Mouse (Mus musculus): Measurements from ENCODE around the gene Cpm. TPM values are rescaled to one million over a fixed set of nuclear protein-coding genes. Genes with fewer than 3 reads are reported as not detected.
A peak's percentile ranks its signal among the peaks of the same experiment; 100 is the strongest.

Cpm gene
- polyA plus RNA-seq, 2 experiments = 3.9 to 9.1 TPM

DNA sequence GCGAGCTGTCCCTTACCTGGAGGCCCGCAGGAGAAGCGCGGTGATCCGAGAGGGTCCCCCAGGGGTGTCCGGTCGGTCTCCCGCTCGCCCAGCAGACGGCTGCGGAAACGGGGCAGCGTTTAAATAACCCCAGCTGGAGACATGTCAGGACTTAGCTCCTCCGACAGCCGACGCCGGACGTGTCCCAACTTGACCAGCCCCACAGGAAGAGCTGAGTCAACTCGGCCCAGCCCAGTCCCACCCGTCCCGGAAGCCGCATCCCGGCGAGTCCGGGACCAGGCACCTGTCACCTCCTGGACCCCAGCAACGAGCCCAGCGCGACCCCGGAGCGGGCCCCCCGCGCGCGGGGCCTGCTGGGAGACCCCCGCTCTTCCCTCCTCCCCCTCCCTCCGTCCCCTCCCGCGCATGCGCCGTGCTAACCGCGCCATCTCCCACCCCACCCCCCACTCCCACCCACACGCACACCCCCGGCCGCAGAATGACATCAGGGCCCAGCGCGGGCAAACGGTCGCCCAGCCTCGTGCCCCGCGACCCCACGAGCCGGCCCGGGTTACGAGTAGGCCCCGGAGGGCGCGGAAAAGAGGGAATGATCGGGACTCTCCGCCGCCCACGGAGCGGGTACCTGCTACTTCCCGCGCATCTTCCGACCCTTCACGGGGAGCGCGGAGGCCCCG, 80.8 kb downstream of the Cpm start:
- no peaks in the 10 kb centered on the region for H3K27me3 ChIP-seq (ENCODE audit: control insufficient read depth, insufficient read depth, low read length)
- DNase-seq (ENCODE audit: low read depth in 3 of 3, low spot score in 3 of 3) (peak; percentile 57 to 62 (median 59)), ATAC-seq (ENCODE audit: insufficient read depth) (peak; percentile 72)
- H3K36me3 ChIP-seq (replicated peaks; ENCODE audit: control insufficient read depth, insufficient read depth, low read depth) = peaks cover 18% of the 10 kb centered on the region
- TF ChIP-seq CTCF (IDR thresholded peaks at IDR 0.05; ENCODE audit: low read depth) (no peak), EP300 (IDR thresholded peaks at IDR 0.05; ENCODE audit: low read depth) (no peak)
- H3K9ac ChIP-seq (replicated peaks) = peak overlapping the region; percentile 97
- no peaks in the 10 kb centered on the region for H3K9me3 ChIP-seq (ENCODE audit: control insufficient read depth, low read length)
- H3K4me3 ChIP-seq (ENCODE audit: insufficient read depth in 1 of 2, low read depth in 2 of 2, low read length in 2 of 2) = peak overlapping the region; percentile 76 to 94
- peaks cover 0 to 9% of the 10 kb centered on the region in 2 experiments; a peak in 3 of 4 replicates for H3K4me1 ChIP-seq (replicated peaks; ENCODE audit: control insufficient read depth in 2 of 2, insufficient read depth in 2 of 2, low read length in 1 of 2)
- WGBS (ENCODE audit: insufficient replicate concordance) = under 1% methylated on average over 60 of the region's 71 CpGs
- H3K4me2 ChIP-seq (ENCODE audit: low read depth) = peak overlapping the region; percentile 77
- peak overlapping the region; percentile 79 for H3K27ac ChIP-seq

- Histone ChIP-seq H3K9me3 (ENCODE audit: control insufficient read depth, low read length) (no peaks in the 10 kb centered on the region), H3K27ac (peak within 1 kb of the TSS; percentile 79), H3K4me3 (ENCODE audit: insufficient read depth in 1 of 2, low read depth in 2 of 2, low read length in 2 of 2) (peak within 1 kb of the TSS; percentile 76 to 94), H3K9ac (replicated peaks) (peak within 1 kb of the TSS; percentile 97), H3K27me3 (ENCODE audit: control insufficient read depth, insufficient read depth, low read length) (no peaks in the 10 kb centered on the region), H3K36me3 (replicated peaks; ENCODE audit: control insufficient read depth, insufficient read depth, low read depth) (peaks cover 12% of the 10 kb centered on the region), H3K4me1 (replicated peaks; ENCODE audit: control insufficient read depth in 2 of 2, insufficient read depth in 2 of 2, low read length in 1 of 2) (peaks cover 0 to 9% of the 10 kb centered on the region in 2 experiments; a peak in 3 of 4 replicates), H3K4me2 (ENCODE audit: low read depth) (peak within 1 kb of the TSS; percentile 77)
- TF ChIP-seq CTCF (IDR thresholded peaks at IDR 0.05; ENCODE audit: low read depth) = peak; percentile 83
- TF ChIP-seq EP300 (IDR thresholded peaks at IDR 0.05; ENCODE audit: low read depth) = no peak
- 1% methylated on average over 51 of the region's 52 CpGs for WGBS (ENCODE audit: insufficient replicate concordance)
- ATAC-seq (ENCODE audit: insufficient read depth) = peak; percentile 94
- DNase-seq (ENCODE audit: low read depth in 3 of 3, low spot score in 3 of 3) = peak; percentile 88
These were observed 81.4 kb downstream of the Cpm start, which contains the start of gene Mdm2 for GRCm38 (mm10) chr10:117710604-117711141. TSS of gene Mdm2 (minus strand) at chr10:117710758.

- H3K4me2 ChIP-seq (ENCODE audit: low read depth) = peak overlapping the region; percentile 73
- TF ChIP-seq EP300 (IDR thresholded peaks at IDR 0.05; ENCODE audit: low read depth) = no peak
- no peak for TF ChIP-seq CTCF (IDR thresholded peaks at IDR 0.05; ENCODE audit: low read depth)
- ATAC-seq (ENCODE audit: insufficient read depth) = no peak
- H3K27ac ChIP-seq = no peak overlapping the region
- no peaks in the 10 kb centered on the region for H3K9me3 ChIP-seq (ENCODE audit: control insufficient read depth, low read length)
- DNase-seq (ENCODE audit: low read depth in 3 of 3, low spot score in 3 of 3) = no peak
- peaks cover 11% of the 10 kb centered on the region; the same call in 1 of the 2 replicates for H3K36me3 ChIP-seq (replicated peaks; ENCODE audit: control insufficient read depth, insufficient read depth, low read depth)
- H3K4me3 ChIP-seq (ENCODE audit: insufficient read depth in 1 of 2, low read depth in 2 of 2, low read length in 2 of 2) = peak overlapping the region in 1 of 2 experiments; percentile 94; a peak in 2 of 4 replicates
- H3K4me1 ChIP-seq (replicated peaks; ENCODE audit: control insufficient read depth in 2 of 2, insufficient read depth in 2 of 2, low read length in 1 of 2) = peaks cover 0 to 9% of the 10 kb centered on the region in 2 experiments; a peak in 3 of 4 replicates
- 64% methylated on average over 5 of the region's 5 CpGs for WGBS (ENCODE audit: insufficient replicate concordance)
- H3K27me3 ChIP-seq (ENCODE audit: control insufficient read depth, insufficient read depth, low read length) = no peaks in the 10 kb centered on the region
- peak overlapping the region; percentile 71 for H3K9ac ChIP-seq (replicated peaks)
These were observed 82.1 kb downstream of the Cpm start for GRCm38 (mm10) chr10:117711408-117711807.

DNA sequence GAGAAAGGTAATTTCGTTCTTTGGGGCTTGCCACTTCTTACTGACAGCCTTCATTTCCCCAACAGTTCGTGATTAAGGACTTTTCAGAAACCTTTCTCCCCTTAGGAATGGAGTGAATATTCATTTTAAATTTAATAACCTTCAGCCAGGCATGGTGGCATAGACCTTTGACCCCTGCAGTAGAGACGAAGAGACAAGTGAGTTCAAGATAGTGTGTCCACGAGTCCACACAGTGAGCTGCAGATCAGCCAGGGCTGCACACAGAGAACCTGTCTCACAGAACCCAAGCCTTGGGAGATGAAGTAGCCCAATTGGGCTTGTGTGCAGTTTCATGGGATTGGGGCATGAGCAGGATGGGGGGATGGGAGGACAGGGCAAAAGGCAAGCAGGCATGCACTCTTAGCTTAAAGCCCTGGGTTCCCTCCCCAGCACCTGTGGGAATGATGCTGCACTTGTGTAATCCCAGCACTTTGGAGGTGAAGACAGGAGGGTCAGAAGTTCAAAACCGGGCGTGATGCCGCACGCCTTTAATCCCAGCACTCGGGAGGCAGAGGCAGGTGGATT, 83.0 kb downstream of the Cpm start:
- no peak overlapping the region for H3K4me3 ChIP-seq (ENCODE audit: insufficient read depth in 1 of 2, low read depth in 2 of 2, low read length in 2 of 2)
- H3K27me3 ChIP-seq (ENCODE audit: control insufficient read depth, insufficient read depth, low read length) = no peaks in the 10 kb centered on the region
- no peak for ATAC-seq (ENCODE audit: insufficient read depth)
- peaks cover 3% of the 10 kb centered on the region; the same call in 1 of the 2 replicates for H3K36me3 ChIP-seq (replicated peaks; ENCODE audit: control insufficient read depth, insufficient read depth, low read depth)
- H3K9me3 ChIP-seq (ENCODE audit: control insufficient read depth, low read length) = no peaks in the 10 kb centered on the region
- 80% methylated on average over 9 of the region's 9 CpGs for WGBS (ENCODE audit: insufficient replicate concordance)
- no peak overlapping the region for H3K27ac ChIP-seq
- no peak overlapping the region for H3K9ac ChIP-seq (replicated peaks)
- no peak for DNase-seq (ENCODE audit: low read depth in 3 of 3, low spot score in 3 of 3)
- no peak overlapping the region for H3K4me2 ChIP-seq (ENCODE audit: low read depth)
- TF ChIP-seq CTCF (IDR thresholded peaks at IDR 0.05; ENCODE audit: low read depth) (no peak), EP300 (IDR thresholded peaks at IDR 0.05; ENCODE audit: low read depth) (no peak)
- H3K4me1 ChIP-seq (replicated peaks; ENCODE audit: control insufficient read depth in 2 of 2, insufficient read depth in 2 of 2, low read length in 1 of 2) = peaks cover 0 to 9% of the 10 kb centered on the region in 2 experiments; a peak in 3 of 4 replicates

DNA sequence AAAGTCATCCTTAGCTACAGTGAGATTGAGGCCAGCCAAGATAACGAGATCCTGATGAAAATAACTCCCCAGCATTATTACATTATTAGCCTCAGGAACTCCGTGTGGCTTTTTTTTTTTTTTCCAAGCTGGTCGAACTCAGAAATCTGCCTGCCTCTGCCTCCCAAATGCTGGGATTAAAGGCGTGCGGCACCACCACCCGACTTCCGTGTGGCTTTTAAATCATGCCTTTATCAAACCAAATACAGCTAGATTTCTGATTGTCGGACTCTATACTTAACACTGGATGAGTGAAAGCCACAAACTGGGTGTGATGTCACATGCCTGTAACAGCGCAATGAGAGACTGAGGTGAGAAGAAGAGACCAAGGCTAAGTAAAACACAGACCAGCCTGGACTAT, 83.6 kb downstream of the Cpm start:
- Histone ChIP-seq H3K4me1 (replicated peaks; ENCODE audit: control insufficient read depth in 2 of 2, insufficient read depth in 2 of 2, low read length in 1 of 2) (peaks cover 0 to 13% of the 10 kb centered on the region in 2 experiments; a peak in 3 of 4 replicates), H3K9me3 (ENCODE audit: control insufficient read depth, low read length) (no peaks in the 10 kb centered on the region), H3K27ac (no peak overlapping the region), H3K4me2 (ENCODE audit: low read depth) (no peak overlapping the region), H3K27me3 (ENCODE audit: control insufficient read depth, insufficient read depth, low read length) (no peaks in the 10 kb centered on the region), H3K9ac (replicated peaks) (no peak overlapping the region), H3K36me3 (replicated peaks; ENCODE audit: control insufficient read depth, insufficient read depth, low read depth) (no peaks in the 10 kb centered on the region; the same call in 1 of the 2 replicates), H3K4me3 (ENCODE audit: insufficient read depth in 1 of 2, low read depth in 2 of 2, low read length in 2 of 2) (no peak overlapping the region)
- DNase-seq (ENCODE audit: low read depth in 3 of 3, low spot score in 3 of 3) (no peak), ATAC-seq (ENCODE audit: insufficient read depth) (no peak)
- WGBS (ENCODE audit: insufficient replicate concordance) = 81% methylated on average over 9 of the region's 9 CpGs
- TF ChIP-seq CTCF (IDR thresholded peaks at IDR 0.05; ENCODE audit: low read depth) (no peak), EP300 (IDR thresholded peaks at IDR 0.05; ENCODE audit: low read depth) (no peak)

All from liver, embryonic 14.5 days (tissue).